Mouse (Mus musculus) thymus, adult 2 months (tissue): ENCODE results near the gene Nid1. TPM values are rescaled to one million over a fixed set of nuclear protein-coding genes. Genes with fewer than 3 reads are reported as not detected.

Experiments used
- DNase-seq: peaks from one replicate; pipeline ENCODE4 v3.0.0; 2021
- H3K27ac ChIP-seq: fragments of 200-500 bp; 2 replicates; pipeline ENCODE4 v1.5.1; 2012; ENCODE audit warnings: low read length, control low read depth; ENCODE audit not compliant: control insufficient read depth, insufficient read depth
- H3K27me3 ChIP-seq: fragments of 200-500 bp; 2 replicates; pipeline ENCODE4 v1.6.1; 2012; ENCODE audit warnings: mild to moderate bottlenecking, low read length, moderate library complexity, mixed read lengths; ENCODE audit not compliant: control insufficient read depth, insufficient read depth
- H3K36me3 ChIP-seq: fragments of 200-500 bp; 2 replicates; pipeline ENCODE4 v1.6.1; 2012; ENCODE audit warnings: mild to moderate bottlenecking, low read length, moderate library complexity; ENCODE audit not compliant: control insufficient read depth, insufficient read depth
- H3K4me1 ChIP-seq: fragments of 200-500 bp; replicated peaks from 2 replicates; pipeline ENCODE4 v1.6.1; 2012; ENCODE audit warnings: low read length; ENCODE audit not compliant: control insufficient read depth, insufficient read depth
- H3K4me3 ChIP-seq: fragments of 200-500 bp; 2 replicates; pipeline ENCODE4 v1.5.1; 2012; ENCODE audit warnings: mild to moderate bottlenecking, low read length, control low read depth, moderate library complexity; ENCODE audit not compliant: control insufficient read depth, insufficient read depth
- CTCF ChIP-seq: fragments of 200-500 bp; IDR thresholded peaks from 2 replicates; pipeline ENCODE4 v1.5.1; 2012; ENCODE audit warnings: mild to moderate bottlenecking, control low read depth, low read length, moderate library complexity, borderline replicate concordance; ENCODE audit not compliant: control insufficient read depth, poor library complexity, insufficient read depth; ENCODE audit errors: extremely low read depth
- POLR2A ChIP-seq: fragments of 200-500 bp; IDR thresholded peaks from 2 replicates; pipeline ENCODE4 v1.6.1; 2012; ENCODE audit warnings: mild to moderate bottlenecking, low read length, control low read depth, moderate library complexity; ENCODE audit not compliant: control insufficient read depth, poor library complexity, insufficient read depth; ENCODE audit errors: extremely low read depth
- WGBS: fragments of 180-500 bp; shearing (Covaris S2); methylation state at CpG from one replicate; pipeline ENCODE4 v1.1.7; 2018; 5-methylcytosine and 5-hydroxymethylcytosine counted together
- polyA plus RNA-seq: library from polyadenylated mRNA; depleted of rRNA; stranded (reverse); fragments of >200 nt; gene quantifications from 2 replicates; pipeline ENCODE4 v1.2.3, GENCODE M21; 2012; rRNA removed

Nid1 gene
- polyA plus RNA-seq, 1 experiment: 19.0 TPM

- peaks cover 25% of the 10 kb centered on the region for H3K4me1 ChIP-seq
- WGBS: 17% methylated on average over 2 of the region's 2 CpGs
- no peak for DNase-seq
- TF ChIP-seq CTCF: no peak
- TF ChIP-seq POLR2A: no peak
- no peaks in the 10 kb centered on the region for H3K27me3 ChIP-seq
- H3K27ac ChIP-seq: no peak overlapping the region; the same call in 1 of the 2 replicates
- no peaks in the 10 kb centered on the region for H3K36me3 ChIP-seq
- H3K4me3 ChIP-seq: no peak overlapping the region
These were observed 120.9 kb downstream of the Nid1 start for GRCm38 (mm10) chr13:13558251-13558650.

- 16% methylated on average over 5 of the region's 5 CpGs for WGBS
- Histone ChIP-seq H3K36me3 (no peaks in the 10 kb centered on the region), H3K4me1 (peaks cover 28% of the 10 kb centered on the region), H3K27ac (peak overlapping the region; percentile 61), H3K4me3 (no peak overlapping the region), H3K27me3 (no peaks in the 10 kb centered on the region)
- peak; percentile 51 for DNase-seq
- TF ChIP-seq POLR2A (no peak), CTCF (no peak)
These were observed 121.5 kb downstream of the Nid1 start for GRCm38 (mm10) chr13:13558900-13559299.

Other genes starting within 250 kb of the Nid1 start
- gene Gpr137b, start 43.5 kb upstream of the Nid1 start, polyA plus RNA-seq: 33.9 and 37.0 TPM in 2 replicates
- gene Lyst, start 152.8 kb downstream of the Nid1 start, polyA plus RNA-seq: 28.2 and 31.1 TPM in 2 replicates